Mouse (Mus musculus): ENCODE measurements at regions not wholly inside any gene's neighbourhood (a gene's known extent, or its start where the extent isn't known, plus 50 kb on each side); places are given as distances from the start of the nearest gene placed in this dataset.
A peak's percentile ranks its signal among the peaks of the same experiment; 100 is the strongest.

DNA sequence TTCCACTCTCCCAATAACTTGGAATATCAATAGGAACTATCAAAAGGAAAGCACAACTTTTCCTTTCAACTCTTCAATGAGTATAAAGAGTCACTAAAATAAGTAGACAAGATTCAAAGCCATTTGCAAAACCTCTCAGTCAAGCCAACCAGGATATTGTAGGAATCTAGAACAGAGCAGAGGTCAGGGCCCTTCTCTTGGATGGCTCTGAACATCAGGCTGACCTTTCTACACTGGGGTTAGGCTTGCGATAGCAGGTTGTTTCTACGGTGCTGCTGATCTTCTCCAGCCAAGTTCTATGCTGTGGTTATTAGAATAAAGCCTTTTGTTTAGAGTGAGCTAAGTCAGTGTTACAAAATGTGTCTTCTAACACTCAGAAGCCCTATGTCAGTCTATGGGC, 658.6 kb downstream of the Ofcc1 start:
- no peak for DNase-seq (ENCODE audit: low read depth)

- DNase-seq (ENCODE audit: low read depth), result peak; percentile 17
Measured at GRCm38 (mm10) chr13:39691291-39692024, 669.8 kb downstream of the Ofcc1 start.

DNA sequence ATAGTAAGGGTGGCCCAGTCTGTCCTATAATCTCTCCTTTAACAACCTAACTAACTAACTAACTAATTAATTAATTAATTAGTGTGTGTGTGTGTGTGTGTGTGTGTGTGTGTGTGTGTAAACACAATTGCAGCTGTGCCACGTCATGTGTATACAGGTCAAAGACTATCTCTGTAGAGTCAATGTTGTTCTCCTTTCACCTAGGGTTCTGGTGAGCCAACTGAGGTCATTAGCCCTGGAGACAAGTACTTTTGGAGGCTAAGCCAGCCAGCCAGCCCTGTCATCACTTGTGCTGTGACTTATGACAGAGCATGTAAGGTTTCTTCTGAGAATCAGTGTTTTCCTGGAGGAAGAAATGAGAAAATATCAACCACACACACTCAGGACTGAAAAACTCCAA, 696.7 kb downstream of the Ofcc1 start:
- DNase-seq (ENCODE audit: low read depth), result no peak

GRCm38 (mm10) chr13:39649457-39649856, 688.8 kb upstream of the Slc35b3 start:
- DNase-seq (ENCODE audit: low read depth), result no peak

- peak; percentile 23 for DNase-seq (ENCODE audit: low read depth)
Measured at GRCm38 (mm10) chr13:39647367-39647766, 686.7 kb upstream of the Slc35b3 start.

DNA sequence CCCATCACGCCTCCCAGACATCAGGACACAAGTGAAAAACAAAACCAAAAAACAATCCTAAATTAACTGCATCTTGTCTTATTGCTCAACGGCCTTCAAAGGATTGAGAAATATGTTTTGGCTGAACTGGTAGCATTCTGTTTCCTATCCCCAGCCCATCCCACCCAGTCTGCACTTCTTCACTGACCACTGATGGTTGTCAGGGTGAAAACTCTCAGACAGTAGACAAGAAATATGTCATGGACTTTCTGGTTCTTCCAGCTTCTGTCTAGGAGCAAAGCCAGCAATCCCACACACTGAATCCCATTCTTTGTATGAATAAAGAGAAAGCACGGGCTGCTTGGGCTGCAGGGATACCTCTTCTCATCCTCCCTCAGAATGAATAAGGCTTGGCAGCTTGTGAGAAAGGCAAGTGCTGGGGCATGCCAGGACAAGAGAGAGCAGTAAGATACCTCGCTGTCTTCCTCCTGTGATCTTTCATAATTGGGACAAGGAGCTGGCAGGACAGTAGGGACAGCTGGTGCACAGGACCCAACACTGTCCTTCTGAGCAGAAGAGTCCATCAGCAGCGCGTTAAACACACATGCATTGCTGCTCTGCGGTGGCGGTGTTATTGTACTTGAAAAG, 670.9 kb upstream of the Slc35b3 start:
- DNase-seq (ENCODE audit: low read depth), result no peak

Data from NIH3T3 (cell line).